Mouse (Mus musculus): Measurements from ENCODE around the gene Nfatc4.

The Nfatc4 gene

GRCm38 (mm10) chr14:55822991-55823762, at the start of gene Nfatc4:
Gene Nfatc4 (plus strand): TSS chr14:55823144.
- peak; percentile 95 for DNase-seq (ENCODE audit: low read depth, low spot score)

- DNase-seq (ENCODE audit: low read depth, low spot score): no peak
These were observed 46.2 kb upstream of the Nfatc4 start for GRCm38 (mm10) chr14:55776711-55777110.

- no peak for DNase-seq (ENCODE audit: low read depth, low spot score)
These were observed 45.8 kb upstream of the Nfatc4 start for GRCm38 (mm10) chr14:55777176-55777575.

GRCm38 (mm10) chr14:55777806-55778205, 45.1 kb upstream of the Nfatc4 start:
- DNase-seq (ENCODE audit: low read depth, low spot score): no peak

GRCm38 (mm10) chr14:55778686-55779085, 44.3 kb upstream of the Nfatc4 start:
- DNase-seq (ENCODE audit: low read depth, low spot score): no peak

- DNase-seq (ENCODE audit: low read depth, low spot score): no peak
These were observed 43.3 kb upstream of the Nfatc4 start for GRCm38 (mm10) chr14:55779656-55780055.

GRCm38 (mm10) chr14:55780736-55781135, 42.2 kb upstream of the Nfatc4 start:
- no peak for DNase-seq (ENCODE audit: low read depth, low spot score)

GRCm38 (mm10) chr14:55781310-55781709, 41.6 kb upstream of the Nfatc4 start:
- peak; percentile 87 for DNase-seq (ENCODE audit: low read depth, low spot score)

GRCm38 (mm10) chr14:55782361-55782960, 40.5 kb upstream of the Nfatc4 start:
- no peak for DNase-seq (ENCODE audit: low read depth, low spot score)

GRCm38 (mm10) chr14:55783171-55783957, 39.6 kb upstream of the Nfatc4 start:
- DNase-seq (ENCODE audit: low read depth, low spot score): peak; percentile 70

- peak; percentile 24 for DNase-seq (ENCODE audit: low read depth, low spot score)
These were observed 39.0 kb upstream of the Nfatc4 start, which contains the start of gene Adcy4 for GRCm38 (mm10) chr14:55783958-55784235. Gene Adcy4 (minus strand): TSS chr14:55784095.

- DNase-seq (ENCODE audit: low read depth, low spot score): no peak
These were observed 37.7 kb upstream of the Nfatc4 start for GRCm38 (mm10) chr14:55785195-55785594.

GRCm38 (mm10) chr14:55787731-55788130, 35.2 kb upstream of the Nfatc4 start:
- DNase-seq (ENCODE audit: low read depth, low spot score): no peak

- peak; percentile 21 for DNase-seq (ENCODE audit: low read depth, low spot score)
These were observed 34.5 kb upstream of the Nfatc4 start, which contains the start of gene Ripk3 for GRCm38 (mm10) chr14:55788256-55789050. Gene Ripk3 (minus strand): TSS chr14:55788865.

GRCm38 (mm10) chr14:55793461-55793860, 29.5 kb upstream of the Nfatc4 start:
- no peak for DNase-seq (ENCODE audit: low read depth, low spot score)

- no peak for DNase-seq (ENCODE audit: low read depth, low spot score)
These were observed 29.0 kb upstream of the Nfatc4 start for GRCm38 (mm10) chr14:55793946-55794345.

GRCm38 (mm10) chr14:55795380-55796163, 27.4 kb upstream of the Nfatc4 start:
- no peak for DNase-seq (ENCODE audit: low read depth, low spot score)

- DNase-seq (ENCODE audit: low read depth, low spot score): peak; percentile 90
These were observed 8.1 kb upstream of the Nfatc4 start for GRCm38 (mm10) chr14:55814885-55815284.

- peak; percentile 48 for DNase-seq (ENCODE audit: low read depth, low spot score)
These were observed 7.6 kb upstream of the Nfatc4 start for GRCm38 (mm10) chr14:55815310-55815751.

GRCm38 (mm10) chr14:55819845-55820405, 3.0 kb upstream of the Nfatc4 start:
- DNase-seq (ENCODE audit: low read depth, low spot score): no peak

Data from mesoderm, embryonic 11.5 days (tissue).